Mouse (Mus musculus) heart, embryonic 11.5 days (tissue): ENCODE results near the gene Atp5j2. TPM values are rescaled to one million over a fixed set of nuclear protein-coding genes. Genes with fewer than 3 reads are reported as not detected.

Experiments
- ATAC-seq: fragments of 200-750 bp; cut with Nextera tagmentation; replicated peaks from 2 replicates; pipeline ENCODE4 v1.8.0; 2017; ENCODE audit warnings: moderate library complexity; ENCODE audit not compliant: insufficient number of reproducible peaks, low FRiP score, low TSS enrichment
- H3K27ac ChIP-seq: fragments of 300-500 bp; sonication (generic); 2 replicates; pipeline ENCODE4 v1.5.1; 2014; ENCODE audit warnings: mild to moderate bottlenecking, low read depth, low read length
- H3K27me3 ChIP-seq: fragments of 300-500 bp; sonication (generic); 2 replicates; pipeline ENCODE4 v1.6.1; 2014; ENCODE audit warnings: mild to moderate bottlenecking, low read length, mixed read lengths; ENCODE audit not compliant: control insufficient read depth, insufficient read depth
- H3K36me3 ChIP-seq: fragments of 300-500 bp; sonication (generic); 2 replicates; pipeline ENCODE4 v1.6.1; 2014; ENCODE audit warnings: mild to moderate bottlenecking, low read length, moderate library complexity, mixed read lengths; ENCODE audit not compliant: control insufficient read depth, insufficient read depth
- H3K4me1 ChIP-seq: fragments of 300-500 bp; sonication (generic); 2 replicates; pipeline ENCODE4 v1.6.1; 2014; ENCODE audit warnings: low read length; ENCODE audit not compliant: control insufficient read depth, insufficient read depth
- H3K4me2 ChIP-seq: fragments of 300-500 bp; sonication (generic); 2 replicates; pipeline ENCODE4 v1.6.1; 2014; ENCODE audit warnings: mild to moderate bottlenecking, moderate library complexity
- H3K4me3 ChIP-seq: fragments of 300-500 bp; sonication (generic); 2 replicates; pipeline ENCODE4 v1.5.1; 2014; ENCODE audit warnings: low read depth, low read length
- H3K9ac ChIP-seq: fragments of 300-500 bp; sonication (generic); 2 replicates; pipeline ENCODE4 v1.6.1; 2014; ENCODE audit warnings: mild to moderate bottlenecking, low read depth, low read length, moderate library complexity
- H3K9me3 ChIP-seq: fragments of 300-500 bp; sonication (generic); replicated peaks from 2 replicates; pipeline ENCODE4 v1.6.1; 2016; ENCODE audit warnings: low read length; ENCODE audit not compliant: control insufficient read depth
- WGBS: fragments of 180-500 bp; shearing (Covaris S2); extraction: QIAGEN DNeasy Blood & Tissue Kit; methylation state at CpG from one replicate; pipeline ENCODE4 v1.1.7; 2014; ENCODE audit not compliant: insufficient replicate concordance; 5-methylcytosine and 5-hydroxymethylcytosine counted together
- polyA plus RNA-seq: library from polyadenylated mRNA; unstranded; fragments of >200 nt; fragmentation: Nextera tagmentation; extraction: Ambion mirVana; gene quantifications from 2 replicates; pipeline ENCODE4 v1.2.1, GENCODE M21; 2014

Atp5j2 gene
- polyA plus RNA-seq, 1 experiment from 2014 or later = 928 TPM

GRCm38 (mm10) chr5:145207954-145208353 lies 16.1 kb upstream of the Atp5j2 start:
- Histone ChIP-seq H3K27me3 (no peaks in the 10 kb centered on the region), H3K36me3 (peaks cover 17% of the 10 kb centered on the region), H3K27ac (no peak overlapping the region), H3K4me1 (peaks cover 8% of the 10 kb centered on the region), H3K9me3 (peaks cover 2% of the 10 kb centered on the region; the same call in 1 of the 2 replicates), H3K9ac (no peak overlapping the region), H3K4me3 (no peak overlapping the region), H3K4me2 (no peak overlapping the region)
- 87% methylated on average over 6 of the region's 6 CpGs for WGBS
- ATAC-seq = no peak

DNA sequence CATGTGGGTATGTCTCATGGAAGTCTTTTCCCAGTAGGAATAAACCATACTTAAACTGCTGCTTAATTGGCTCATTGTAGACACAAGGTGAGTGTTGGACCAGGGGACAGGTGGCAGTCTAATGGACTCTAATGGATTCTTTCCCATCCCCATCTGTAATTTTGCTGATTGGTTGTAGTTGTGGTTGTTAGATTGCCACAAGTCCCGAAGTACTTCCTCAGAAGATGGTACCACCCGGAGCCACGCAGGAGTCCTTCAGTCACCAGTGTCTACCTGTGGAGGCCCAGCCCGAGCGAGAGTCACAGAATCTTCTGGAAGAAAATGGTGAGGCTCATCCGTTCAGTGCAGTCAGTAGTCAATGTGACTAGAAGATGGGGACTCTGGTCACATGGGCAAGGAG lies 15.5 kb upstream of the Atp5j2 start:
- WGBS = 96% methylated on average over 6 of the region's 6 CpGs
- peaks cover 17% of the 10 kb centered on the region for H3K36me3 ChIP-seq
- no peak overlapping the region for H3K9ac ChIP-seq
- H3K4me1 ChIP-seq = peaks cover 8% of the 10 kb centered on the region
- ATAC-seq = no peak
- H3K27ac ChIP-seq = no peak overlapping the region
- H3K4me2 ChIP-seq = no peak overlapping the region
- no peaks in the 10 kb centered on the region for H3K27me3 ChIP-seq
- peaks cover 2% of the 10 kb centered on the region; the same call in 1 of the 2 replicates for H3K9me3 ChIP-seq
- H3K4me3 ChIP-seq = no peak overlapping the region

GRCm38 (mm10) chr5:145205041-145205440 lies 13.2 kb upstream of the Atp5j2 start:
- H3K9ac ChIP-seq = peak overlapping the region; percentile 72
- H3K9me3 ChIP-seq = peaks cover 2% of the 10 kb centered on the region; the same call in 1 of the 2 replicates
- H3K27me3 ChIP-seq = no peaks in the 10 kb centered on the region
- peak overlapping the region; percentile 70 for H3K27ac ChIP-seq
- 12% methylated on average over 9 of the region's 9 CpGs for WGBS
- peak overlapping the region; percentile 62 for H3K4me3 ChIP-seq
- peaks cover 6% of the 10 kb centered on the region; the same call in 1 of the 2 replicates for H3K36me3 ChIP-seq
- H3K4me1 ChIP-seq = peaks cover 16% of the 10 kb centered on the region
- ATAC-seq = no peak
- H3K4me2 ChIP-seq = peak overlapping the region; percentile 79

GRCm38 (mm10) chr5:145203936-145204691 lies 12.3 kb upstream of the Atp5j2 start, which contains the start of gene Zkscan5:
Zkscan5 (plus strand) TSS chr5:145204562.
- Histone ChIP-seq H3K4me3 (peak within 1 kb of the TSS; percentile 62), H3K36me3 (peaks cover 3% of the 10 kb centered on the region; the same call in 1 of the 2 replicates), H3K4me2 (peak within 1 kb of the TSS; percentile 79), H3K27ac (peak within 1 kb of the TSS; percentile 88), H3K27me3 (no peaks in the 10 kb centered on the region), H3K9ac (peak within 1 kb of the TSS; percentile 81), H3K9me3 (peaks cover 2% of the 10 kb centered on the region; the same call in 1 of the 2 replicates), H3K4me1 (peaks cover 16% of the 10 kb centered on the region)
- peak; percentile 95 for ATAC-seq
- WGBS = under 1% methylated on average over 22 of the region's 22 CpGs

DNA sequence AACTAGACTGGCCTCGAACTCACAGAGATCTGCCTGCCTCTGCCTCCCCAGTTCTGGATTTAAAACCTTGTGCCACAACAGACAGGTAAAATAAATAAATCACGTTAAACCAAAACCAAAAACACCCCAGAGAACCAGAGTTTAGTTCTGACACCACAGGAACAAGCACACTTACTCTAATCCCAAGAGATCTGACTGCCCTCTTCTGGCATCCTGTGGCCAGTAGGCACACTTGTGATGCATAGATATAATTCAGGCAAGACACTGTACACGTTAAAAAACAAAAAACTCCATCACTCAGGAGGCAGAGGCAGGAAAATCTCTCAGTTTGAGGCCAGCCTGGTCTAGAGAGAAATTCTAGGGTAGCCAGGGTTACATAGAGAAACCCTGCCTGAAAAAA lies 10.6 kb upstream of the Atp5j2 start:
- no peak overlapping the region for H3K4me2 ChIP-seq
- no peaks in the 10 kb centered on the region; the same call in none of the 2 replicates for H3K36me3 ChIP-seq
- H3K4me1 ChIP-seq = peaks cover 16% of the 10 kb centered on the region
- 42% methylated on average over 3 of the region's 3 CpGs for WGBS
- ATAC-seq = no peak
- H3K27ac ChIP-seq = no peak overlapping the region
- H3K4me3 ChIP-seq = no peak overlapping the region
- peaks cover 2% of the 10 kb centered on the region; the same call in 1 of the 2 replicates for H3K9me3 ChIP-seq
- no peaks in the 10 kb centered on the region for H3K27me3 ChIP-seq
- H3K9ac ChIP-seq = no peak overlapping the region

- H3K4me3 ChIP-seq = peak within 1 kb of the TSS; percentile 79
- H3K4me2 ChIP-seq = peak within 1 kb of the TSS; percentile 96
- 1% methylated on average over 37 of the region's 37 CpGs for WGBS
- peaks cover 16% of the 10 kb centered on the region for H3K4me1 ChIP-seq
- H3K27me3 ChIP-seq = no peaks in the 10 kb centered on the region
- H3K9me3 ChIP-seq = no peaks in the 10 kb centered on the region
- H3K9ac ChIP-seq = peak within 1 kb of the TSS; percentile 73
- no peaks in the 10 kb centered on the region; the same call in 1 of the 2 replicates for H3K36me3 ChIP-seq
- peak within 1 kb of the TSS; percentile 3; the same call in 1 of the 2 replicates for H3K27ac ChIP-seq
- no peak; the same call in 1 of the 2 replicates for ATAC-seq
Observed at GRCm38 (mm10) chr5:145201321-145201991, 9.6 kb upstream of the Atp5j2 start, which contains the start of gene Zkscan14. Zkscan14 (minus strand) TSS chr5:145201868.

- Histone ChIP-seq H3K4me3 (peak overlapping the region; percentile 79), H3K4me2 (peak overlapping the region; percentile 96), H3K9ac (no peak overlapping the region), H3K27me3 (no peaks in the 10 kb centered on the region), H3K9me3 (no peaks in the 10 kb centered on the region), H3K27ac (no peak overlapping the region), H3K4me1 (peaks cover 10% of the 10 kb centered on the region), H3K36me3 (peaks cover 3% of the 10 kb centered on the region; the same call in 1 of the 2 replicates)
- WGBS = 76% methylated on average over 7 of the region's 7 CpGs
- ATAC-seq = no peak
Observed at GRCm38 (mm10) chr5:145200387-145200786, 8.5 kb upstream of the Atp5j2 start.

GRCm38 (mm10) chr5:145190875-145191798 lies 725 bp downstream of the Atp5j2 start:
- peaks cover 27% of the 10 kb centered on the region for H3K36me3 ChIP-seq
- WGBS = 1% methylated on average over 41 of the region's 41 CpGs

More at GRCm38 (mm10) chr5:145190875-145191798, 725 bp downstream of the Atp5j2 start:
- H3K9me3 ChIP-seq = no peaks in the 10 kb centered on the region
- H3K4me2 ChIP-seq = peak overlapping the region; percentile 94
- H3K9ac ChIP-seq = peak overlapping the region; percentile 99
- peak overlapping the region; percentile 95 for H3K27ac ChIP-seq
- no peaks in the 10 kb centered on the region for H3K27me3 ChIP-seq
- H3K4me1 ChIP-seq = peaks cover 13% of the 10 kb centered on the region
- H3K4me3 ChIP-seq = peak overlapping the region; percentile 82
- ATAC-seq = peak; percentile 84
